Mouse (Mus musculus): Measurements from ENCODE around the gene Galnt10. TPM values are rescaled to one million over a fixed set of nuclear protein-coding genes. Genes with fewer than 3 reads are reported as not detected.

Gene Galnt10
- 6.1 and 8.2 TPM in 2 replicates for polyA plus RNA-seq (2012; rRNA removed)

GRCm38 (mm10) chr11:57645018-57645559 is at the start of gene Galnt10:
Gene Galnt10, plus strand, starts transcription at chr11:57645442.

DNA sequence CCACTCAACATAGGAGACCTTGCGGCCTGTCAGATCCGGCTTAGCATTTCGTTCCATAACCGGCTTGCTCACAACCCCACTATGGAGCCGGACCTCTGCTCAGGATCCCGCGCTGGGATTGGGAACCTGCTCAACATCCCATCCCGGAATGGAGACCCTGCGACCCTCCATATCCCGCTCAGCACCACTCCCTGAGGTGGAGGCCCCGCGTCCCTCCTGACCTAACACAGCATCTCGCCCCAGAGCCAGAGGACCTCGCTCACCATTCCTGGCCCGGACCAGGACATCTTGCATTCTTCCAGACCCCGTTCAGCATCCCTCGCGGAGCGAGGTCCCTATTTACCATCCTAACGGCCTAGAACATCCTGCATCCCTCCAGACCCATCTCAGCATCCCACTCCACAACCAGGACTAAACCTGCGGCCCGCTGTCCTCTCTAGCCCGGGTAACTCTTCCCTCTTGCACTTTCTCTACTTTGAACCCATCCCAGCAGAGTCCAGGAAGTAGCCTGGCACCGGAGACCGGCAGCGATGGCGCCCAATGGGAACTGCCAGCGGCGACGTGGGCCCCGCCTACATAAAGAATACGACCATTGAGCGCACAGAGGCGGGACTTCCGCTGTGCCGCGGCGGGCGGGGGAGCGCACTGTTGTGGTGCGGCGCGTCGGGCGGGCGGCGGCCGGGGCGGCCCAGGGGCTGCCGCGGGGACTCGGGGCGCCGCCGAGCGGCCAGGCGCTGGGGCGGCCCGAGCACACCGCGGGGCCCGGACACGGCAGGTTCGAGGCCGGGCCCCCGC is 155.9 kb downstream of the Galnt10 start, which contains the start of gene Sap30l:
Gene Sap30l, plus strand, starts transcription at position 667 of the 795 bp plus-strand sequence.

DNA sequence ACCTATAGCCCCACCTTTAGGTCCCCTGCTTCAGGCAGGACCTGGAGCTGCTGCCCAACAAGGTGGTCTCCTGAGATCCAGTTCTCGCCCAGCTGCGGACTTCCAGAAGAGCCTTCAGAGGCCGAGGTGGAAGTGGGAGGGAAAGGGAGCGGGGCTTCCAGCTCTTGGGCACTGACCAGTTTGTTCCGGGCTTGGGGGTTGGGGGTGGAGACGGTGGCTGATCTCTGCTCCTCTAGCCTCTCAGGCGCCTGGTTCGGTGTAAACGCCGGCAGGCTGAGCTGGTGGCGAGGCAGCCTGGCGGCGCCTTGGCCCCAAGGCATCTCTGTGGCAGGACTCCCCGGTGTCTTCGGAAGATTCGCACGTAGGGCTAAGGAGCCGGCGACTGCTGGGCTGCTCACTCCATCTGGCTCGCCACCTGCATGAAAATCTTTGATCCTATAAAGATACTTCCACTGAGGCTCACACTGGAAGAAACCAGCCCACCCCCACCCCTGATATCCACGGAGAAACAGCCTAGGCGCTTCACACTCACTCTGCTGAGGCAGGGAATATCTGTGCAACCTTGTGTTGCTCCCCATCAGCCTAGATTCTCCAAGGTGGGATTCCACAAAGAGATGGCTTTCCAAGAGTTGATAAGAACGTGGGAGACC is 187.4 kb downstream of the Galnt10 start, which contains the start of gene Hand1:
Gene Hand1, minus strand, starts transcription at position 267 of the 650 bp plus-strand sequence.

Other genes with a start within 250 kb of the Galnt10 start
- gene Fam114a2, start 126.8 kb upstream of the Galnt10 start, polyA plus RNA-seq (2012; rRNA removed): 10.1 and 12.2 TPM in 2 replicates
- gene Mfap3, start 126.8 kb upstream of the Galnt10 start, polyA plus RNA-seq (2012; rRNA removed): 2.9 TPM in 2 replicates
- 12.8 and 21.7 TPM in 2 replicates for gene Sap30l, start 156.2 kb downstream of the Galnt10 start, polyA plus RNA-seq (2012; rRNA removed)
- gene Hand1, start 187.4 kb downstream of the Galnt10 start, polyA plus RNA-seq (2012; rRNA removed): 0.05 TPM in 1 of 2 replicates, not detected in the other

All from stomach, adult 2 months (tissue).